Mouse (Mus musculus) MEL (cell line): ENCODE measurements around the gene Adar. TPM values are rescaled to one million over a fixed set of nuclear protein-coding genes. Genes with fewer than 3 reads are reported as not detected.
A peak's percentile ranks its signal among the peaks of the same experiment; 100 is the strongest.

Source experiments
- DNase-seq: peaks from one replicate; pipeline ENCODE4 v3.0.0; 2011; ENCODE audit warnings: low read depth, low spot score
- H3K27ac ChIP-seq: 2 replicates; pipeline ENCODE4 v1.5.1; 2012; ENCODE audit warnings: low read depth, mild to moderate bottlenecking, control low read depth, low read length, moderate library complexity; ENCODE audit not compliant: control insufficient read depth
- H3K27me3 ChIP-seq, 2 experiments: fragments of 150-350 bp in 1 of 2; sonication (generic) in 1 of 2; 2 replicates each; pipeline ENCODE4 v1.6.1; 2012; ENCODE audit warnings: low read length in 2 of 2, mild to moderate bottlenecking in 2 of 2, improper control_type of control experiment in 1 of 2, moderate library complexity in 1 of 2; ENCODE audit not compliant: insufficient read depth in 2 of 2, control insufficient read depth in 1 of 2
- H3K36me3 ChIP-seq, 2 experiments: 2 replicates each; pipeline ENCODE4 v1.6.1; 2012 to 2014; ENCODE audit warnings: low read length in 2 of 2, improper control_type of control experiment in 1 of 2, inconsistent platforms in 1 of 2, mild to moderate bottlenecking in 1 of 2; ENCODE audit not compliant: insufficient read depth in 2 of 2, control insufficient read depth in 1 of 2
- H3K4me1 ChIP-seq, 2 experiments: fragments of 150-350 bp in 1 of 2; sonication (generic) in 1 of 2; 2 replicates each; pipeline ENCODE4 v1.6.1; 2012; ENCODE audit warnings: low read length in 2 of 2, improper control_type of control experiment in 1 of 2, mild to moderate bottlenecking in 1 of 2; ENCODE audit not compliant: insufficient read depth in 2 of 2, control insufficient read depth in 1 of 2
- H3K4me3 ChIP-seq, 2 experiments: fragments of 150-350 bp in 1 of 2; sonication (generic) in 1 of 2; 2 replicates each; pipeline ENCODE4 v1.5.1; 2012; ENCODE audit warnings: low read depth in 2 of 2, low read length in 2 of 2, mild to moderate bottlenecking in 2 of 2, moderate library complexity in 2 of 2, control low read depth in 1 of 2, improper control_type of control experiment in 1 of 2; ENCODE audit not compliant: control insufficient read depth in 1 of 2, insufficient read depth in 1 of 2
- H3K79me2 ChIP-seq: 2 replicates; pipeline ENCODE4 v1.6.1; 2012; ENCODE audit warnings: mild to moderate bottlenecking, low read length, moderate library complexity; ENCODE audit not compliant: control insufficient read depth, poor library complexity, insufficient read depth
- H3K9ac ChIP-seq: 2 replicates; pipeline ENCODE4 v1.6.1; 2012; ENCODE audit warnings: low read depth, mild to moderate bottlenecking, control low read depth, low read length, moderate library complexity; ENCODE audit not compliant: control insufficient read depth, poor library complexity, severe bottlenecking
- H3K9me3 ChIP-seq: fragments of 150-350 bp; sonication (generic); replicated peaks from 2 replicates; pipeline ENCODE4 v1.6.1; 2012; ENCODE audit warnings: mild to moderate bottlenecking, low read length, improper control_type of control experiment, moderate library complexity; ENCODE audit not compliant: insufficient read depth
- BHLHE40 ChIP-seq: IDR thresholded peaks from 2 replicates; pipeline ENCODE4 v1.6.1; 2012; ENCODE audit warnings: low read depth, mild to moderate bottlenecking, inconsistent platforms, low read length, improper control_type of control experiment, borderline replicate concordance
- ELF1 ChIP-seq: IDR thresholded peaks from 2 replicates; pipeline ENCODE4 v1.6.1; 2014; ENCODE audit warnings: low read depth, mild to moderate bottlenecking, inconsistent platforms, low read length, improper control_type of control experiment, moderate library complexity
- GABPA ChIP-seq: IDR thresholded peaks from 2 replicates; pipeline ENCODE4 v1.6.1; 2012; ENCODE audit warnings: low read depth, mild to moderate bottlenecking, inconsistent platforms, low read length, improper control_type of control experiment, moderate library complexity
- HCFC1 ChIP-seq: IDR thresholded peaks from 2 replicates; pipeline ENCODE4 v1.6.1; 2012; ENCODE audit warnings: low read depth, mild to moderate bottlenecking, inconsistent platforms, low read length, improper control_type of control experiment, moderate library complexity
- KAT2A ChIP-seq: conservative IDR thresholded peaks from 2 replicates; pipeline ENCODE4 v1.6.1; 2012; ENCODE audit warnings: low read depth, low read length, improper control_type of control experiment, inconsistent platforms
- MAFK ChIP-seq: IDR thresholded peaks from 2 replicates; pipeline ENCODE4 v1.6.1; 2011; ENCODE audit warnings: low read depth, mild to moderate bottlenecking, low read length, improper control_type of control experiment, borderline replicate concordance
- MAX ChIP-seq: IDR thresholded peaks from 2 replicates; pipeline ENCODE4 v1.6.1; 2011; ENCODE audit warnings: low read length, improper control_type of control experiment
- MXI1 ChIP-seq: IDR thresholded peaks from 2 replicates; pipeline ENCODE4 v1.6.1; 2011; ENCODE audit warnings: mild to moderate bottlenecking, low read depth, low read length, improper control_type of control experiment
- MYB ChIP-seq: IDR thresholded peaks from 2 replicates; pipeline ENCODE4 v1.6.1; 2011; ENCODE audit warnings: mild to moderate bottlenecking, low read depth, low read length, improper control_type of control experiment
- NELFE ChIP-seq: IDR thresholded peaks from 2 replicates; pipeline ENCODE4 v1.6.1; 2011; ENCODE audit warnings: low read depth, low read length, improper control_type of control experiment
- NRF1 ChIP-seq: IDR thresholded peaks from 2 replicates; pipeline ENCODE4 v1.6.1; 2014; ENCODE audit warnings: low read depth, mild to moderate bottlenecking, inconsistent platforms, low read length, improper control_type of control experiment, moderate library complexity; ENCODE audit not compliant: poor library complexity, insufficient read depth, severe bottlenecking
- POLR2A ChIP-seq, 2 experiments: IDR thresholded peaks; 2 replicates each; pipeline ENCODE4 v1.6.1; 2011 to 2012; ENCODE audit warnings: low read length in 2 of 2, mild to moderate bottlenecking in 2 of 2, control low read depth in 1 of 2, improper control_type of control experiment in 1 of 2, low read depth in 1 of 2, moderate library complexity in 1 of 2; ENCODE audit not compliant: control insufficient read depth in 1 of 2, insufficient read depth in 1 of 2, poor library complexity in 1 of 2
- POLR2AphosphoS2 ChIP-seq: IDR thresholded peaks from 2 replicates; pipeline ENCODE4 v1.6.1; 2011; ENCODE audit warnings: low read length, improper control_type of control experiment
- POLR2AphosphoS5 ChIP-seq: IDR thresholded peaks from 2 replicates; pipeline ENCODE4 v1.6.1; 2012; ENCODE audit warnings: low read depth, borderline replicate concordance, mild to moderate bottlenecking, inconsistent platforms, low read length, moderate library complexity, mixed read lengths
- SIN3A ChIP-seq: IDR thresholded peaks from 2 replicates; pipeline ENCODE4 v1.6.1; 2012; ENCODE audit warnings: low read length, improper control_type of control experiment, inconsistent platforms
- TAL1 ChIP-seq: IDR thresholded peaks from 2 replicates; pipeline ENCODE4 v1.6.1; 2012; ENCODE audit warnings: mild to moderate bottlenecking, inconsistent platforms, low read length, moderate library complexity, mixed read lengths
- TBP ChIP-seq: IDR thresholded peaks from 2 replicates; pipeline ENCODE4 v1.8.0; 2011; ENCODE audit warnings: low read depth, low read length, improper control_type of control experiment
- ZC3H11A ChIP-seq: IDR thresholded peaks from 2 replicates; pipeline ENCODE4 v1.6.1; 2012; ENCODE audit warnings: low read depth, mild to moderate bottlenecking, inconsistent platforms, low read length, improper control_type of control experiment
- ZKSCAN1 ChIP-seq: IDR thresholded peaks from 2 replicates; pipeline ENCODE4 v1.6.1; 2012; ENCODE audit warnings: low read depth, mild to moderate bottlenecking, inconsistent platforms, low read length, improper control_type of control experiment, moderate library complexity
- ZMIZ1 ChIP-seq: IDR thresholded peaks from 2 replicates; pipeline ENCODE4 v1.6.1; 2012; ENCODE audit warnings: low read depth, mild to moderate bottlenecking, inconsistent platforms, low read length, improper control_type of control experiment, moderate library complexity
- ZNF384 ChIP-seq: IDR thresholded peaks from 2 replicates; pipeline ENCODE4 v1.6.1; 2012; ENCODE audit warnings: low read depth, mild to moderate bottlenecking, inconsistent platforms, low read length, improper control_type of control experiment
- polyA plus RNA-seq, 2 experiments: library from polyadenylated mRNA; stranded (reverse) in 1 of 2; unstranded in 1 of 2; fragments of >175 nt in 1 of 2; fragments of >200 nt in 1 of 2; gene quantifications; 2 replicates each; pipeline versions ENCODE4 v1.2.1 to v1.2.4; 2012; ENCODE audit warnings: low replicate concordance in 2 of 2, low read depth in 1 of 2; ENCODE audit not compliant: insufficient read length in 2 of 2, insufficient read depth in 1 of 2, missing spikeins in 1 of 2
- total RNA-seq: library from RNA; depleted of rRNA; stranded (reverse); fragments of 300-350 nt; gene quantifications from 2 replicates; pipeline ENCODE4 v1.2.3, GENCODE M21; 2012

Adar gene
- total and polyA plus RNA-seq, 3 experiments, result 26.7 to 124 (median 45.1) TPM

DNA sequence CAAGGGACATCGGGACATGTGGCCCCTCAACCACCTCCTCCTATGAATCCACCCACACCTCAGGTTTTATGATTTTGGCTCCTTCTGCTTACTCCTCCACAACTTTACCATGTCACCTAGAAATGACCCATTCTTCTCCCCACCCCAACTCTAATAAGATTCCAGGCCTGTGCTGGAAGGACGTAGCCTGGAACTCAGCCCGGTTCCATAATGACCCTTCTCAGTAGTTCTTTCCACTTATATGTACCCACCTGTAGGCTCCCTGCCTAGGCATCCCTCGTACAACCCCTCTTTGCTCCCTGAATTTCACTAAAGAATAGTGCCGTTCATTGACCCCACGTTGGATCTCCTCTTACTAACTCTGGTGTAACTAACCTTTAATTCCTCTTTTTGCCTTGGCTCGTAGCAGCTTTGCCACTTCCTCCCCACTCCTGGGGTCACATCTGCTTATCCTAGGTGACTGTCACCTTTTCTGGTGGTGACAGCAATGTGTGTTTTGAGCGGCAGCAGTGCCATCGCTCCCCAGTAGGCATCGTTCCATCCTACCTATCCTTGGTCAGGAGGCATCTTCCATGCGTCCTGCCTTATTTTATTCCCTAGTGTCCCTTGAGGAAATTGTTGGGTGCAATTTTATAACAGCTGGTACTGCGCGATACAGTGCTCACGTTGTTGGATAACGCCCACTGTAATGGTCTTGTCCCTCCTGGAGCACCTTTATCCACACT lies 59.6 kb downstream of the Adar start (continued):
- TF ChIP-seq NRF1, result no peak
- TF ChIP-seq ZC3H11A, result no peak
- no peak; the same call in 1 of the 2 replicates for TF ChIP-seq POLR2AphosphoS5
- peak; percentile 78 for TF ChIP-seq TBP
- TF ChIP-seq, all 39 proteins: peak for 15

DNA sequence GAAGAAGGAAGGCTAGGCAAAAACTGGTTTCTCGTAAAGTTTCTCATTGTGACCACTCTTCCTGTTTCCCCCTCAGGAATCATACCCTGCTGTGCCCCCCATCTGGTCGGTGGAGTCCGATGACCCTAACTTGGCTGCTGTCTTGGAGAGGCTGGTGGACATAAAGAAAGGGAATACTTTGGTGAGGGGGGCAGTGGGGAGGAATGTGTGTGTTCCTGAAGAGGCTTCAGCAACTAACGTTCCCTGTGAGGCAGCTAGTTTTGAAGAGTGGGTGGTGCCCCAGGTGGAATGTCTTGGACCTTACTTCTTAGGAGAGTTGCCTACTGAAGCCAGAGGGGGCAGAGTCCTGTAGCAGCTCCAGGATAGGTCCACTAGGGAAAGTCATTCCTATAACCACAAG lies 61.2 kb downstream of the Adar start:
- Histone ChIP-seq H3K9ac (no peak overlapping the region), H3K27ac (no peak overlapping the region), H3K4me3 (no peak overlapping the region), H3K9me3 (no peaks in the 10 kb centered on the region), H3K79me2 (peaks cover 41% of the 10 kb centered on the region), H3K27me3 (no peaks in the 10 kb centered on the region), H3K36me3 (peaks cover 26 to 33% of the 10 kb centered on the region in 2 experiments), H3K4me1 (peaks cover 14 to 27% of the 10 kb centered on the region in 2 experiments)
- DNase-seq, result no peak
- TF ChIP-seq ELF1 (no peak), POLR2AphosphoS5 (no peak), POLR2A (IDR thresholded peaks at IDR 0.05; ENCODE audit: control insufficient read depth in 1 of 2, insufficient read depth in 1 of 2, low read depth in 1 of 2, low read length in 2 of 2, poor library complexity in 1 of 2) (peak in 1 of 2 experiments; percentile 21; a peak in 1 of 4 replicates), MAFK (no peak), MAX (no peak), KAT2A (no peak), NELFE (no peak)

DNA sequence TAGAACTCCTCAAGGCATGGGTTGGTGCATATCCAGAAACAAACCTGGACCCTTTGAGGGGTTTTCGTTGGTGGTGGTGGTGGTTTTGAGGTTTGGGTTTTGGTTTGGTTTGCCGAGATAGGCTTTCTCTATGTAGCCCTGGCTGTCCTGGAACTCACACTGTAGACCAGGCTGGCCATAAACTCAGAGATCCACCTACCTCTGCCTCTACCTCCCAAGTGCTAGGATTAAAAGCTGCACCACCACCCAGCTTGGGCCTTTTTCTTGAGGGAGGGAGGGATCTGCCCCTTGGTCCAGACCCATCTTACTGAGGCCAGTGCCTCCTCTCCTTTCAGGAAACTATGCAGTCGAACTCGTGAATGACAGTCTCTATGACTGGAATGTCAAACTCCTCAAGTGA lies 65.3 kb downstream of the Adar start:
- TF ChIP-seq ZNF384, result no peak
- no peak for TF ChIP-seq ELF1
- TF ChIP-seq MYB, result no peak
- no peak for TF ChIP-seq TAL1
- no peak for TF ChIP-seq TBP
- no peak for TF ChIP-seq POLR2AphosphoS2
- no peak for TF ChIP-seq ZMIZ1
- no peak for TF ChIP-seq ZKSCAN1
- TF ChIP-seq HCFC1, result no peak
- no peak for TF ChIP-seq GABPA
- TF ChIP-seq MXI1, result no peak
- no peak for TF ChIP-seq SIN3A
- no peak for TF ChIP-seq BHLHE40
- TF ChIP-seq KAT2A, result no peak
- Histone ChIP-seq H3K9ac (no peak overlapping the region), H3K27ac (no peak overlapping the region), H3K27me3 (no peaks in the 10 kb centered on the region), H3K4me1 (peaks cover under 1 to 12% of the 10 kb centered on the region in 2 experiments; a peak in 3 of 4 replicates), H3K9me3 (no peaks in the 10 kb centered on the region), H3K4me3 (no peak overlapping the region), H3K36me3 (peaks cover 7 to 40% of the 10 kb centered on the region in 2 experiments), H3K79me2 (peaks cover 9% of the 10 kb centered on the region)
- no peak for DNase-seq
